Mouse (Mus musculus) myocyte (in vitro differentiated cells): ENCODE results near the gene Gtf2h4.

Source experiments
- CEBPB ChIP-seq: IDR thresholded peaks from 2 replicates; pipeline ENCODE4 v1.6.1; 2011; ENCODE audit warnings: mild to moderate bottlenecking, moderate library complexity; ENCODE audit not compliant: poor library complexity, insufficient read depth, severe bottlenecking
- E2F4 ChIP-seq: IDR thresholded peaks from one replicate; pipeline ENCODE4 v1.6.1; 2011; ENCODE audit warnings: mild to moderate bottlenecking, control low read depth, moderate library complexity; ENCODE audit not compliant: insufficient read depth
- MYOD1 ChIP-seq, 3 experiments: IDR thresholded peaks; one replicate each; pipeline ENCODE4 v1.6.1; 2011; ENCODE audit warnings: control low read depth in 2 of 3, low read depth in 2 of 3, mild to moderate bottlenecking in 2 of 3, moderate library complexity in 1 of 3; ENCODE audit not compliant: insufficient read length in 2 of 3, control insufficient read depth in 1 of 3
- MYOG ChIP-seq, 3 experiments: IDR thresholded peaks; one replicate each; pipeline ENCODE4 v1.6.1; 2011; ENCODE audit warnings: control low read depth in 2 of 3, low read depth in 2 of 3, mild to moderate bottlenecking in 2 of 3; ENCODE audit not compliant: insufficient read length in 2 of 3, control insufficient read depth in 1 of 3, insufficient read depth in 1 of 3
- POLR2A ChIP-seq: IDR thresholded peaks from one replicate; pipeline ENCODE4 v1.6.1; 2011; ENCODE audit warnings: low read depth, mild to moderate bottlenecking, control low read depth, moderate library complexity; ENCODE audit not compliant: insufficient read length
- POLR2AphosphoS2 ChIP-seq: IDR thresholded peaks from one replicate; pipeline ENCODE4 v1.6.1; 2011; ENCODE audit warnings: low read depth, control low read depth; ENCODE audit not compliant: insufficient read length
- USF1 ChIP-seq: IDR thresholded peaks from one replicate; pipeline ENCODE4 v1.6.1; 2011; ENCODE audit warnings: low read depth, mild to moderate bottlenecking, control low read depth, moderate library complexity

DNA sequence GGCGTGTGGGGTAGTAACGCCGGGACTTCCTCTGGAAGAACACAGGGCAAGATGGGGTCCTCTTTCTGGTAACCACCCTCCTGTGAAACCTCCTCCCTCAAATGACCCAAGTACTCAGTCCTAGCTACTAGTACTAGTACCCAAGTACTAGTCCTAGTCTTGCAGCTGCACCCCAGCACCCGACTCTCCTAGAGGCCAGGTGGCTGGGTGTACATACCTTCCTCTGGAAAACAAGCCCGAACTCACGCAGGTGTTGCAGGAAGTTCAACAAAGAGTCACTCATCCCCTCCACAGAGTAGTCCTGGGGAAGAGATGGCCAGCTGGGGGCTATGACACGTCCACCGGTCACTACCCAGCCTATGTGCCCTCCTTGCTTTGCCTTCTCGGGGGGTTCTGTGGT is 3.8 kb downstream of the Gtf2h4 start:
- no peak for TF ChIP-seq POLR2AphosphoS2
- no peak for TF ChIP-seq MYOG (IDR thresholded peaks at IDR 0.05; ENCODE audit: control insufficient read depth in 1 of 3, insufficient read depth in 1 of 3, insufficient read length in 2 of 3, low read depth in 2 of 3)
- no peak for TF ChIP-seq E2F4
- no peak for TF ChIP-seq USF1
- TF ChIP-seq POLR2A = no peak
- TF ChIP-seq CEBPB = no peak
- no peak for TF ChIP-seq MYOD1 (IDR thresholded peaks at IDR 0.05; ENCODE audit: control insufficient read depth in 1 of 3, insufficient read length in 2 of 3, low read depth in 2 of 3)
